Mouse (Mus musculus) intestine, embryonic 15.5 days (tissue): ENCODE data around the gene Numa1. TPM values are rescaled to one million over a fixed set of nuclear protein-coding genes. Genes with fewer than 3 reads are reported as not detected.
A peak's percentile ranks its signal among the peaks of the same experiment; 100 is the strongest.
"Not testable (repeated sequence)": the region's sequence is repeated elsewhere in the genome, so short reads cannot be mapped to it uniquely, and the experiment has no call there.

ENCODE experiments used
- ATAC-seq: fragments of 200-750 bp; cut with Nextera tagmentation; 2 replicates; pipeline ENCODE4 v1.8.0; 2017; ENCODE audit warnings: moderate TSS enrichment, moderate library complexity
- H3K27ac ChIP-seq: fragments of 300-500 bp; sonication (generic); 2 replicates; pipeline ENCODE4 v1.5.1; 2015; ENCODE audit warnings: mild to moderate bottlenecking, inconsistent platforms
- H3K27me3 ChIP-seq: fragments of 300-500 bp; sonication (generic); replicated peaks from 2 replicates; pipeline ENCODE4 v1.6.1; 2015; ENCODE audit warnings: inconsistent platforms
- H3K36me3 ChIP-seq: fragments of 300-500 bp; sonication (generic); 2 replicates; pipeline ENCODE4 v1.6.1; 2015; ENCODE audit warnings: inconsistent platforms
- H3K4me1 ChIP-seq: fragments of 300-500 bp; sonication (generic); replicated peaks from 2 replicates; pipeline ENCODE4 v1.6.1; 2015; ENCODE audit warnings: inconsistent platforms
- H3K4me2 ChIP-seq: fragments of 300-500 bp; sonication (generic); replicated peaks from 2 replicates; pipeline ENCODE4 v1.6.1; 2015; ENCODE audit warnings: mild to moderate bottlenecking, inconsistent platforms
- H3K4me3 ChIP-seq: fragments of 300-500 bp; sonication (generic); replicated peaks from 2 replicates; pipeline ENCODE4 v1.5.1; 2015; ENCODE audit warnings: inconsistent platforms
- H3K9ac ChIP-seq: fragments of 300-500 bp; sonication (generic); 2 replicates; pipeline ENCODE4 v1.6.1; 2015; ENCODE audit warnings: inconsistent platforms
- H3K9me3 ChIP-seq: fragments of 300-500 bp; sonication (generic); 2 replicates; pipeline ENCODE4 v1.6.1; 2016; ENCODE audit warnings: inconsistent platforms
- WGBS: fragments of 180-500 bp; shearing (Covaris S2); methylation state at CpG from one replicate; pipeline ENCODE4 v1.1.7; 2015; 5-methylcytosine and 5-hydroxymethylcytosine counted together
- polyA plus RNA-seq: library from polyadenylated mRNA; unstranded; fragments of >200 nt; fragmentation: Nextera tagmentation; extraction: Ambion mirVana; gene quantifications from 2 replicates; pipeline ENCODE4 v1.2.1, GENCODE M21; 2015

The Numa1 gene
- polyA plus RNA-seq, 1 experiment from 2014 or later = 54.6 TPM

DNA sequence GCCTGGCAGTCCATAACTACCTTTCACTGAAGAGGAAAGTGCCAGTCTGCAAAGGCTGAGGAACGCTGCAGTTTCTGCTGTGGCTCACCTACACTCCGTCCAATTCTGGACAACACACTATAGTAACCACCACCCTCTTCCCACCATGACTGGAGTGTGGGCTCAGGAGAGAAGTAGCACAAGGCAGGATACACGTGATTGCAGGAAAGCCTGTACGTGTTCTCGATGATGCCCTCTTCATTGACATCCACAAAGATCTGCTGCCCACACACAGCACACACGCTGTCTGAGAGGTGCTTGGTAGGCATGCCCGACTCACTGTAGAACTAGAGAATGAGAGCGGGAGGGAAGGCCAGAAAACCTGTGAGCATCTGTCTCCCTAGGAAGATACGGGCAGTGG lies 89.9 kb downstream of the Numa1 start:
- Histone ChIP-seq H3K4me3 (no peak overlapping the region), H3K9ac (no peak overlapping the region), H3K4me1 (no peaks in the 10 kb centered on the region), H3K36me3 (peaks cover 40% of the 10 kb centered on the region), H3K4me2 (no peak overlapping the region), H3K9me3 (no peaks in the 10 kb centered on the region), H3K27me3 (no peaks in the 10 kb centered on the region), H3K27ac (no peak overlapping the region)
- WGBS = 96% methylated on average over 9 of the region's 9 CpGs
- no peak for ATAC-seq

GRCm38 (mm10) chr7:102025187-102026119 lies 91.5 kb downstream of the Numa1 start:
- no peak overlapping the region for H3K9ac ChIP-seq
- no peak overlapping the region for H3K4me2 ChIP-seq
- H3K9me3 ChIP-seq = no peaks in the 10 kb centered on the region
- 79% methylated on average over 2 of the region's 2 CpGs for WGBS
- H3K27ac ChIP-seq = no peak overlapping the region
- H3K27me3 ChIP-seq = no peaks in the 10 kb centered on the region
- H3K4me1 ChIP-seq = no peaks in the 10 kb centered on the region
- H3K36me3 ChIP-seq = peaks cover 37% of the 10 kb centered on the region
- no peak for ATAC-seq
- H3K4me3 ChIP-seq = no peak overlapping the region

DNA sequence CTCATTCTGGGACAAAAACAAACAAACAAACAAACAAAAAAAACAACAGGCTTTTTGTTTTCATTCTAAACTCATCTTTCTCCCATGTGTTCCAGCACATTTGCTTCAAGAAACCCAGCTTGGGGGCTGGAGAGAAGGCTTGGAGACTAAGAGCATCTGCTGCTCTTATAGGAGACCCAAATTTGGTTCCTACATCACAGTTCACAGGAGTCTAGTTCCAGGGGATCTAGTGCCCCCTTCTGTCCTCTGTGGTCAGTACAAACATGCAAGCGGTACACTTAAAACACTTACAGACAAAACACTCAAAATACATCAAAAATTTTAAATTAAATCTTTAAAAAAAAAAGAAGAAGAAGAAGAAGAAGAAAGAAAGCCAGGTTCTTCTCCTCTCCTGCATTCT lies 101.0 kb downstream of the Numa1 start:
- Histone ChIP-seq H3K4me2 (no peak overlapping the region), H3K9ac (no peak overlapping the region), H3K36me3 (peaks cover 25% of the 10 kb centered on the region), H3K9me3 (no peaks in the 10 kb centered on the region), H3K4me1 (no peaks in the 10 kb centered on the region), H3K27me3 (no peaks in the 10 kb centered on the region), H3K27ac (no peak overlapping the region), H3K4me3 (no peak overlapping the region)
- WGBS = 97% methylated on average over 1 of the region's 1 CpGs
- ATAC-seq = no peak

GRCm38 (mm10) chr7:102035534-102035933 lies 101.6 kb downstream of the Numa1 start:
- H3K9me3 ChIP-seq = no peaks in the 10 kb centered on the region
- H3K36me3 ChIP-seq = peaks cover 27% of the 10 kb centered on the region
- no peaks in the 10 kb centered on the region for H3K4me1 ChIP-seq
- no peak overlapping the region for H3K4me3 ChIP-seq
- H3K27ac ChIP-seq = no peak overlapping the region
- WGBS = 99% methylated on average over 2 of the region's 2 CpGs
- H3K27me3 ChIP-seq = no peaks in the 10 kb centered on the region
- no peak for ATAC-seq
- no peak overlapping the region for H3K9ac ChIP-seq
- no peak overlapping the region for H3K4me2 ChIP-seq

- Histone ChIP-seq H3K4me2 (no peak overlapping the region), H3K27me3 (no peaks in the 10 kb centered on the region), H3K36me3 (peaks cover 24% of the 10 kb centered on the region), H3K9ac (no peak overlapping the region), H3K4me3 (no peak overlapping the region), H3K9me3 (no peaks in the 10 kb centered on the region), H3K27ac (no peak overlapping the region), H3K4me1 (no peaks in the 10 kb centered on the region)
- no peak for ATAC-seq
- WGBS = 94% methylated on average over 3 of the region's 3 CpGs
Measured at GRCm38 (mm10) chr7:102037318-102037717, 103.4 kb downstream of the Numa1 start.

DNA sequence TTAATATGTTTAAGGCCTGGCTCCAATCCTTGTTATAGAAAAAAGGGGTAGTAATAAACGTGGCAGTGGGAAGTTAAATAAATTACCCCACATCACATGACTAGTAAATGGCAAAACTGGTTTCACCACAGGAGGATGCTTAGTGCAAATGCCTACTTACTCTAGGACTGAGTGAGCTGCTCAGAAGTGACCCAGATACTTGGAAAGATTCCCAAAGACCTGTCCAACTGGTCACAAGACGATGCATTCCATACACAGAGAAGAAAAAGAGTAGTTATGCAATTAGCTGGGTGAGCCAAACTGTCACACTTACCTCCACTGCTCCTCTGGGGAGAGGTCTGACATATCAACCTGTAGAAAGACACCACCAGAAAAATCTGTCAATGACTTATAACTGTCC lies 108.4 kb downstream of the Numa1 start:
- ATAC-seq = no peak
- Histone ChIP-seq H3K9ac (no peak overlapping the region), H3K27me3 (no peaks in the 10 kb centered on the region), H3K4me1 (no peaks in the 10 kb centered on the region), H3K4me3 (no peak overlapping the region), H3K27ac (no peak overlapping the region), H3K4me2 (no peak overlapping the region), H3K36me3 (peaks cover 2% of the 10 kb centered on the region), H3K9me3 (no peaks in the 10 kb centered on the region)
- WGBS = 59% methylated on average over 2 of the region's 2 CpGs

DNA sequence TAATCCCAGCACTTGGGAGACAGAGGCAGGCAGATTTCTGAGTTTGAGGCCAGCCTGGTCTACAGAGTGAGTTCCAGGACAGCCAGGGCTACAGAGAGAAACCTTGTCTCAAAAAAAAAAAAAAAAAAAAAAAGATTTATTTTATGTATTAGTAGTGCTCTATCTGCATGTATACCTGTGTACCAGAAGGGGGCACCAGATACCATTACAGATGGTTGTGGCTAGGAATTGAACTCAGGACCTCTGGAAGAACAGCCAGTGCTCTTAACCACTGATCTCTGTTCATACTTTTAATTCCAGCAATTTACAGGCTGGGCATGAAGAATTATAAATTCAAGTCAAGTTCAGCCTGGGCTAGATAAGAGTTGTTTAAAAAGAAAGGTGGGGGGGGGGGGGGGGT lies 114.6 kb downstream of the Numa1 start:
- H3K4me3 ChIP-seq, H3K4me2 ChIP-seq, H3K9me3 ChIP-seq, H3K36me3 ChIP-seq, H3K4me1 ChIP-seq, ATAC-seq, H3K27me3 ChIP-seq, H3K9ac ChIP-seq, H3K27ac ChIP-seq: not testable (repeated sequence)

DNA sequence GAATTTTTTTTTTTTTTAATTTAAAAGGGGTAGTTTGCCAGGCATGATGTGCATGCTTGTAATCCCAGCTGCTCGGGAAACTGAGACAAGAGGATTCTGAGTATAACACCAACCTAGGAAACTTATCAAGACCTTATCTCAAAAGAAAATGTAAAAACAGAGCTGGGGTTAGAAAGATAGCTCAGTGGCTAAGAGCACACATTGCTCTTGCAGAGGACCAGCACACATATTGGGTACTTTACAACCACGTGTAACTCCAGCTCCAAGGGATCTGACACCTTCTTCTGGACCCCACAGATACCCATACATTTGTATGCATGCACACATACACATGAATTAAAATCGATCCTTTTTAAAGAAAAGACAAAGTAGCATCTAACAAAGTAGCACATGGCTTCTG lies 127.4 kb downstream of the Numa1 start:
- no peak for ATAC-seq
- H3K27me3 ChIP-seq = no peaks in the 10 kb centered on the region
- no peak overlapping the region for H3K4me3 ChIP-seq
- peaks cover 9% of the 10 kb centered on the region; the same call in 1 of the 2 replicates for H3K4me1 ChIP-seq
- H3K27ac ChIP-seq = no peak overlapping the region
- H3K4me2 ChIP-seq = no peak overlapping the region
- H3K36me3 ChIP-seq = peaks cover 5% of the 10 kb centered on the region; the same call in 1 of the 2 replicates
- H3K9ac ChIP-seq = no peak overlapping the region
- no peaks in the 10 kb centered on the region for H3K9me3 ChIP-seq
- WGBS = 72% methylated on average over 3 of the region's 3 CpGs

GRCm38 (mm10) chr7:102062203-102062602 lies 128.3 kb downstream of the Numa1 start:
- ATAC-seq = peak; percentile 42
- Histone ChIP-seq H3K9me3 (no peaks in the 10 kb centered on the region), H3K4me3 (no peak overlapping the region), H3K27me3 (no peaks in the 10 kb centered on the region), H3K4me2 (0 out of 2 replicates have a peak overlapping the region, but pooled peaks have one; percentile 20), H3K4me1 (peaks cover 12% of the 10 kb centered on the region; the same call in 1 of the 2 replicates), H3K9ac (no peak overlapping the region), H3K36me3 (peaks cover 5% of the 10 kb centered on the region; the same call in 1 of the 2 replicates), H3K27ac (0 out of 2 replicates have a peak overlapping the region, but pooled peaks have one; percentile 25)
- 64% methylated on average over 1 of the region's 1 CpGs for WGBS

GRCm38 (mm10) chr7:102063891-102064290 lies 130.0 kb downstream of the Numa1 start:
- peak overlapping the region; percentile 65 for H3K4me3 ChIP-seq
- 0 out of 2 replicates have a peak overlapping the region, but pooled peaks have one; percentile 11 for H3K27ac ChIP-seq
- WGBS = 69% methylated on average over 9 of the region's 9 CpGs
- no peak overlapping the region for H3K9ac ChIP-seq
- no peaks in the 10 kb centered on the region for H3K9me3 ChIP-seq
- peak overlapping the region; percentile 67 for H3K4me2 ChIP-seq
- peaks cover 4% of the 10 kb centered on the region; the same call in 1 of the 2 replicates for H3K36me3 ChIP-seq
- ATAC-seq = no peak
- H3K4me1 ChIP-seq = peaks cover 12% of the 10 kb centered on the region; the same call in 1 of the 2 replicates
- no peaks in the 10 kb centered on the region for H3K27me3 ChIP-seq
